Mouse (Mus musculus) T-helper 2 cell (primary cell): Measurements from ENCODE around the gene Pou2f1.

Source experiments
- in situ Hi-C: fragments of 300-600 bp; cut with MboI, MseI; formaldehyde crosslinking; loops from one replicate; pipeline ENCODE4 v1.15.1; 2025; ENCODE audit warnings: high pct_unique_total_duplicates

The Pou2f1 gene

DNA sequence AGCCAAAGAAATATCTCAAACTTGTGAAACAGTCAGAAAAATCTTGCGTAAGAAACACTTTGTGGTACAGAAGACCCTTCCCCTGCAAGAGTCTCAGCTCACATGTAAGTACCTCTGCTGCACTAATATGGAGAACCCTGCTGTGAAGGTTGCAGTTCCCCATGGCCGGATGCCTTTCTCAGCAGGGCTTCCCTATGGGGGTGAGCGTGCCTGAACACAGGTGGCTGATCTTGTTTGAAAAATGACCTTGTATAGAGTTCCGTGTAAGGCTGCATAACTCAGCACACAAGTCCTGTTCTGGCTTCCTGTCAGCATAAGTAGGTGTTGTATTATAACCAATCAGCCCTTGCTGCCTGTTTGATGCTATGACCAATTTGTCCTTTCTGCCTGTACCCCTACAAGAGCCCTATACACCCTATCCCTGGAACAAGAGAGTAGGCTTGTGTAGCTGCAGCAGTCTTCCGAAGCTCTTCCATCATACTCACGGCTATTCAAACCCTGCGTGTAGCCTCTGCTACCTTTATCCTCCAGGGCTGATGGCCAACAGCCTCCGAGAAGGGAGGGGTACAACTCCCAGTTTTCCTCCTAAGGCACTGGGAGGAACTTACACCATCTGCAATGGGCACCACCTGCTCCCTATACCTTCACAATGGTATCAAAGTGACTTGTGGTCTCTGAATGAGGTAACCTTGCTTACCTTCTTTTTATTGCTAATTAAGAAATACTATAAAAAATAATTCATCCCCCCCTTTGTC is 120.2 kb downstream of the Pou2f1 start:
- in situ Hi-C loops = loop anchor here (5.0 kb wide), 1 partner anchor 70 kb away; no protein-coding TSS in a partner anchor

DNA sequence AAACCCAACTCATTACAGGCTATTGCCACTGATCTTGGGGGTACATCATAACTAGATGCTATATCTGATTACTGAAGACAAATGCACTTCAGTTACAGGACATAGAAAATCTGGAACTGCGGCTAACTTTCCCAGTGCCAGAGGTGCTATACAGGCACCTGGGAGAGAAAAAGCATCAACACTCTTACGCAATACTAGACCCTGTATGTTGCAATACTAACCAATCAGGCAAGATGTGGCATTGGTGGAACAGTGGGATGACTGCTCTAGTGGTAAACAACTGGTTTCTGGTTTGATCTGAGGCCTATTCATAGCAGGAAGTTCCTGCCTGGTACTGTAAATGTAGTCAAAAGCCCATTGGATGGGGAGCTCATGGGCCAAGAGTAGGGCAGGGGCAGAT is 123.7 kb downstream of the Pou2f1 start:
- in situ Hi-C loops = no loop called here

DNA sequence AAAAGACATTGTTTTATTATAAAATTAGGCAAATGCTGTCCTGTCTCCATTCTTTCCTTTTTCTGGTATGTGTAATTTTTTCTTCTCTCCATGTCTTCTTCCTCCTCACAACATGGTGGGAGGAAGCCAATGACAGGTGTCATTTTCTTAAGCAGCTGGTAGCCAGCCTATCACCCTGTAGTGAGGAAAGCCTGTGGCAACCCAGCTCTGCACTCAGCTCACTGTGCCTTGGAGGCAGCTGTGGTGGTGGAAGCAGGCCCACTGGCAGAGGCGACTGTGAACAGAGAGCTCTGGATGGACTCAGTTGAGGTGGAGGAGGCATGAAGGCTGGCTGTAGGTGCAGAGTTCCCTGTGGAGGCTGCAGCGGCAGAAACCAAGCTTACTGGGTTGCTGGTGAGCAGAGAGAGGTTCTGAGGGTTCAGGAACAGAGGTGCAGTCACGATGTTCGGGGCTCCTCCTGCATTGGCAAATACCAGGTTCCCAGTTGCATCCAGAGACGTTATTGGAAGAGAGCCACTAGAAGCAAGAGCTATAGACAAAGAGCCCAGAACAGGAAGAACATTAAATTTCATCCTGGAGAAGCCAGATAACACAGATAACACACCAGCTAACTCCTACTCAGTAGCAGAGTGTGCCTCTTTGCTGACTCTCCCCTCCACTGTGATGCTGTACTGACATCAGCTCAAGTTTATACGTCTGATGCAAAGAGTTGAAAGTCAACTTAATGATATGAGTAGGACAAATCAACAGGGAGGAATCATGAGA is 126.8 kb downstream of the Pou2f1 start:
- in situ Hi-C loops = no loop called here

DNA sequence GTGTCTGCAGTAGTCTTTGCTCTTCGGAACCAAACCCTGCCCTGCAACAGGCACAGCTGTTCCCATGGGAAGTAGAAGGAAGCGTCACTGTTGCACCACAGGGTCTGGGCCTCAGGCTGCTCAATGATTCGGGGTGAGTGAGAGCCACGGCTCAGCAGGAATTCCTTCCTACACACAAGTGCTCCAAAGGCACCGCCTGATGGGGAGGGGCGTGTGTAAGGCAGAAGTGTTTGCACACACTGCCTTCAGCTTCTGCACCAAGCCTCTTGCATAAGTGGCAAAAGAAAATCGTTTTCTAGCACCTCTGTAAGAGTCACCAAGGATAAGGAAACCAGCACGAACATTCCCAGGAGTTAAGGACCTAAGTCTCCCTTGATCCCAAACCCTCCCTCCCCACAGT is 127.8 kb downstream of the Pou2f1 start:
- in situ Hi-C loops = no loop called here

DNA sequence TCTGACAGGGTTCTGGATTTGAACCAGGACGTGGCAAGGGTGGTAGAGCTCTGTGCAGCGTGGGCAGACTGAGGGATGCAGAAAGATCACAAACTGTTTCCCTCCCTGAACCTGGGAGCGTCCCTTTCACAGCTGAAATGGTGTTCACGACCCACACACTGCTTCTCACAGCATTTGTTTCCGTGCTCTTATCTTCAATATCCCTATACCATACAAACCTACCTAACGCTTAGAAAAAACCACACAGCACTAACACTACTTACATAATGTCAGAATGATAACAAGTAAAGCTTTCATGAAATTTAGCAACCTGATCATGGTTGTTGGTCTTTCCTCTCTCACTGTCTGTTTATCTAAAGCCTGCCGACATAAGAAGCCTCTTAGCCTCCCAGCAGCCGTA is 133.8 kb downstream of the Pou2f1 start:
- in situ Hi-C loops = no loop called here

DNA sequence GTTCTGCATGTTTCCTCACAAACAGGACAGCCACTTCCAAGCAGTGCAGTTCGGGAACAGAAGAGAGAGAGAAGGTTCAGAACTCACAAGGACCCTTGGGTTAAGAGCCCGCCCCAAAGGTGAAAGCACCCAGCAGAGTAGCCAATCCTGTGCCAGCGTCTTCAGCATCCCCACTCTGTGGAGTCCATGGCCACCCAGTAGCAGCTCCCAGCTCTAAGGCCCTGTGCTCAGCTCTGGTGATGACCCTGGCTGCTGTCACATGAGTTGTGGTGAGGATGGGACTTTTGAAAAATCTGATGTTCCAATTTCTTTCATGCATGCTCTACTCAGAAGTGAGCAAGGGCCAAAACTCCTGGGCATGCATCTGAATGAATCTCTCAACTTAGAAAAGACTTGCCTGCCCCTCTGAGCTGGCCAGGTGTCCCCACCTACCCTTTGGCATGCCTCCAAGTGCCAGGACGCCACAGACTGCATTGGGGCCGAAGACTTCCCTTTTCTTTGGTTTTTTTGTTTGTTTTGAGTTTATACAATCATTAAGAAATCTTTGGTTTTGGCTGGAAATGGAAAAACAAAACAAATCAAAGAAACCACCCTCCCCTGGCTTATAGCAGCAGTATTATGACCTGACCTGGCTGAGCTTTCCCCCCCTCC is 135.7 kb downstream of the Pou2f1 start:
- in situ Hi-C loops = no loop called here

DNA sequence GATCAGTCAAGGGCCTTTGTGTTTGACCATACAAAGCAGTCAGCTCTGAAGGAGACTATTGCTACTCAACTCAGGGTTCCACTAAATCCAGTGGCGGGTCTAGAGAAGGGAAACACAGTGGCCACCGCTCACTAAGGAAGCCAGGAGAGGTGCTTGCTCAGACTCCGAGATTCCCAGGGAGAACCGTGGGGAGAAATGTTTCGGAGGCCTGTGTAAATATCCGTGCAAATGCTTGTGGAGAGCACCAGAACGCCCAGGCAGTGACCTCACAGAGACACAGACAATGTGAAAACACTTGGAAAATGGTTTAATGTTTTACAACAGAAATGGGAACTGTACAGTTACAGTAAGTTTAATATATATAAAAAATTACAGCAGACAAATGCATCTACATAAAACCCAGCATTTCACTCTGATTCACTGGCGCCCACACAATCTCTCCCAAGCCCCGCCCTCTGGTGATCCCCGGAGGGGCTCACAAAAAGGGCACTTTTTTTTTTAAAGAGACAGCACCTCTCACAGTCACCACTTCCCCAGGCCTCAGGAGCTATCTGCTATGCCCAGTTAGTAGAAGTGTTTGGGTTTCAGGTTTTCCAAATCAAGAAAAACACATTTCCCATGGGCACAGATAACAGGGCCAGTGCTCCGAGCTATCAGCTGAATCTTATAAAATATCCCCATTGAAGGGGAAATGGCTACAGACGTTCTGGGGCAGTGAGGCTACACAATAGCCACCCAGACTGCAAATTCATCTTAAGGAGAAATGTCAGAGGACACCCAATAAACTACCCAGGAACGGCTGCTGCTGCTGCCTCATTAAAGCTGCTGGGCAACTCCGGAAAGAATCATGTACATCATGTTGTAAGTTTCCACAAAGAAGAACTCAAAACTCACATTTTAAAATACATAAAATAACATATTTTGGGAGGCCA is 137.3 kb downstream of the Pou2f1 start:
- in situ Hi-C loops = no loop called here

DNA sequence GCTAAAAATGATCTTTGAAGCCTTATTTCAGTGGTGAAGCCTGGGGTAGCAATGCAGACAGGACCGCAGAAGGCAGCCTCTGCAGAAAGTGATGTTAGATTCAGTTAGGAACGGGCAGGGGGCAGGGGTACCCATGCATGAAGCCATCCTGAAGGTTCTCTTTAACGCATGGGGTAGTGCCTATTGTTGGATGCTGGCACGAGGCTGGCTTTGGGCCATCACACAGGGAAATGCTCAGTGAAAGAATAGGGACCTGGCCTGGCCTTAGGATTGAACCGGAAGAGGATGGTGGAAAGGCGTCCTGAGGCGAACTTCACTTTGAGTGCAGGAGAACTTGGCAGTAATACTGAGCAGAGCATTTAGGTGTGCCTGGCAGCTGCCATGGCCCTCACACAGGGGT is 140.4 kb downstream of the Pou2f1 start:
- in situ Hi-C loops = no loop called here

DNA sequence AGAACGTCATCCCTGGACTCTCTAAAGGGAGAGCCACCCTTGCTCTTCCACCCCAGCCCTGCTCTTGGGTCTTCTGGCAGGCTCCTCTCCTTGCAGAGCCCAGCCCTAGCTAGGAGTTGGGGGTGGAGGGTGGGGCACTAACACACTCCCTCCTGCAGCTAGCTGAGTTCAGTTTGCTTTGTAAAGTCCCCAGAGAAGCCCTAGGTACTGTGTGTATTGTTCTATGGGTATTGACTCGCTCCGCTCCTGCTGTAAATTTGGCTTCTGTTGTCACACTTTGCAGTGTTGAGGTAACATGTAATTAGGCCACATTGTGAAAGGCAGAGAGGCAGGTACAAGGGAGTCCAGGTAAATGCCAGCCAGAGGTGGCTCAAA is 141.3 kb downstream of the Pou2f1 start:
- in situ Hi-C loops = no loop called here

DNA sequence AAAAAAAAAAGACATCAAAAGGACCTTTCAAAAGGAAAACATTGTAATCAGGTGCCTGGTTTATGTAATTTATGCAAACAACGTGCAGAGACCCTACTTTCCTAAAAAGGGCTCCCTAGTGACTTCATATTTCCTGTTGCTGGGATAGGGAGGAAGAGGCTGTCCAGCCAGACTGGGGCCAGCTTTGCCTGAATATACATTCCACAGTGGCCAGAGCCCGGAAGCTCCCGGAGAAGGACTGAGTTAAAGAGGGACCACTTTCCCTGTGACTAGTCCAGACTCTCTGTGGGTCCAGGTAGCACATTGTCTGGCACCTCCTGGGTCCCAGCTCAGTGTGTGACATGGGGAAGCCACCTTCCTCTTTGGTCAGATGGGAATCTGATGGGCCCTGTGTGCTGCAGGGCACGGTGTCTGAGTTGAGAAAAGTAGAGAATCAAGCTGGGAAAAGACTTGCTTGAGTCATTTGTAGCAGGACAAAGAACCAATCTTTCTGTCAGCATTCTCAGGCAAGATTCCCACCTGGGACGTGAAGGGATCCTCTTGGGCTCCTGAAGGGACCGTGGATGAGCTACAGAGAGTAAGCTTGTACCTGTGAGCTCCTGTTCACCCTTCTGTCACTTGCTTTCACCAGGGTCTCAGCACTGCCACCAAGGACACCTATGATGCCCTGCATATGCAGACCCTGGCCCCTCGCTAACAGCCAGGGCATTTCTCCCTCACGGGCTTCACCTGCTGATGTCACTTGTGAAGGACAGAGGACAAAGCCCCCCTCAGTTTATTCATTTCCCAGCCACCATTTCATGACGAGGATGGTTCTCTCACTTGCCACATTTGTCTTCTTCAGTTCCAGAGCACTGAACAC is 141.9 kb downstream of the Pou2f1 start:
- in situ Hi-C loops = no loop called here

DNA sequence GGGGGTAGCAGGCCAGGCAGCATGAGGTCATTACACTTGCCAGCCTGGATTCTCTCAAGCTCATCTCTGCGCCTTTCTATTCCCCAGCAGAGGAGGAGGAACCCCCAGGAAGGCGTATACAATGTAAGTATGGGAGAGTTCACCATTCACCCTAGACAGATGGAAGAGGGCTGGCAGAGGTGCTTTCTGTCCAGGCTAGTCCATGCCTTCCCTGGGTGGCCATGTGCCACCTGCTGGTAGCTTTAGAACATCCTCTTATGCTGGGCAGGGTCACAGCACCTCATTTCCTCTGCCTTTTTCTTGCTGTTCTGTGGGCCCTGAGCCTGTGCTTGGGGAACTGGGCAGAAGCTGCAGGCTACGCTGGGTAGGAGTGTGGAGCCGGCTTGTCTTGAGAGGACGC is 144.1 kb downstream of the Pou2f1 start:
- in situ Hi-C loops = loop anchor here (10.0 kb wide), 1 partner anchor 74 kb away; the partner anchor contains the start of gene Cd247

DNA sequence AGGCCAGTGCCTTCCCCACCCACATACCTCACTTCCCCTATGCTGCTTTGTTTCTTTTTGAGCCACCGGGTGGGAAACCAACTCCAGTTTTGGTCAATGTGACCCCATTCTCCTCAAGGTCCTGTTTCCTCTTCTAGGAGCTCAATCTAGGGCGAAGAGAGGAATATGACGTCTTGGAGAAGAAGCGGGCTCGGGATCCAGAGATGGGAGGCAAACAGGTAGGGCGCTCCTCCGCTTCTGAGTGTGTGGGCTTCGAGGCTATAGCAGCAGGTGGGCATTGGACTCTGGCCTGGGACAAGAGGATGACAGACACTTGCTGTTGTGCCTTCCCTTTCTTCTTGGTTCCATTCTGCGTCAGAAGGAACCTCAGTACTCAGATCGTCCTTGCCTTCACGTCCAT is 145.2 kb downstream of the Pou2f1 start:
- in situ Hi-C loops = loop anchor here (10.0 kb wide), 1 partner anchor 72 kb away; the partner anchor contains the start of gene Cd247

DNA sequence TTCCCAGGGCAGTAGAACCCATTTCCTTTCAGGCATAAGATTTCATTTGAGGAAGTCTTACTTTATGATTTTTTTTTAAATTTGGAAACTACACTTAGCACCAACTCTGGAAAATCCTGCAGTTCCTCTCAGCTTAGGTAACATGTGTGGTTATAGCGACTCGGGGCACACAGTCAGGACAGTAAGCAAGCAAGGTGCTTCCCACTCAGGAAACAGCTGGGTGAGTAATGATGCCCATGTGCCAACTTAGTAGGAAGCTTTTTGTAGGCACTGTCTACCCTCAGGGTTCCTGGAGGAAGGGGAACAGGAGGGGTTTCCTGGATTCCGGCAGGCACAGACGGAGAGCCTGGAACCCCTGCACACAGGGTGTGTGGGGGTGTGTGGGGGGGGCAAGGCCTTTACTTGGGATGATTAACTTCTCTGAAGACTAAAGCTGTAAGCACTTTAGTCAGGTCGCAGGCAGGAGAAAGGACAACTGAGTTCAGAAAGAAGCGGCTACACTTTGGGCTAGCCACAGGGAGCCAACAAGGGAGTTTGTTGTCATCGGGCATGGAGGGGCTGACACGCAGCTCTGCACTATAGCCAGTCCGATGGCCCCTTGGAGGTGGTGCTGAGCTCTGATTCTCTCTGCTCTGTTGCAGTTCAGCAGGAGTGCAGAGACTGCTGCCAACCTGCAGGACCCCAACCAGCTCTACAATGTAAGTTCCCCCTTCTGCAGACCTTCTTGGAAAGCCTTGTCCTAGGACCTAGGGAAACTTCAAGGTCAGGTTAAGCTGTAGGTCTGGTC is 146.5 kb downstream of the Pou2f1 start:
- in situ Hi-C loops = loop anchor here (10.0 kb wide), 1 partner anchor 71 kb away; the partner anchor contains the start of gene Cd247

DNA sequence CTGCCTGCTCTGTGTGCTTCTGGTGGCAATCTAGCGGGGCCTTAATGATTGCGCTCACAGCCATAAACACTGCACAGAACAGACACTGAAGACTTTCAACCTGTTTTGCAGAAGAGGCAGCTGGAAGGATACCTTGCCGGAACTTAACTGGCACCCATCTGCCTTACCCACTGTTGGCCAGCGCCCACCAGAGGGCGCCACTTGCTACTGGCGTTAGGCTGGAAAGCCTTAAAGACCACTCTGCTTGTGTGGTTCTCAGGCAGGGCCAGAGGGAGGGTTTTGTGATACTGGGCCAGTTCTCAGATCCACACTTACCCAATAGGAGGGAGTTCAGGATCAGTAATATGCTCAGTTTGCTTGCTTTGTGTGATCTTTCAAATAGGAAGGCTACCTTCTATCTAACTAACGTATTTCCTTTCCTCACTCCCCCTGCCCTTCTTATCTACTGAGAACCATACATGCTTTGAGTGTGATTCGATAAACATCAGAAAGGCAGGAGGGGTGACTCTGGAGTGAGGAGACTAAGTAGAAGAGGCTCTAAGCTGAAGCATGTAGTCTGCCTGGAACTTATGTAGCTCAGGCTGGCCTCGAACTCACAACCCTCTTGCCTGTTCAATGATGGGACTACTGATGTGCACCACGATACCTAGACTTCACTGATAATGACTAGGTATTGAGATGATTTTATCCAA is 148.6 kb downstream of the Pou2f1 start:
- in situ Hi-C loops = loop anchor here (10.0 kb wide), 1 partner anchor 69 kb away; the partner anchor contains the start of gene Cd247

DNA sequence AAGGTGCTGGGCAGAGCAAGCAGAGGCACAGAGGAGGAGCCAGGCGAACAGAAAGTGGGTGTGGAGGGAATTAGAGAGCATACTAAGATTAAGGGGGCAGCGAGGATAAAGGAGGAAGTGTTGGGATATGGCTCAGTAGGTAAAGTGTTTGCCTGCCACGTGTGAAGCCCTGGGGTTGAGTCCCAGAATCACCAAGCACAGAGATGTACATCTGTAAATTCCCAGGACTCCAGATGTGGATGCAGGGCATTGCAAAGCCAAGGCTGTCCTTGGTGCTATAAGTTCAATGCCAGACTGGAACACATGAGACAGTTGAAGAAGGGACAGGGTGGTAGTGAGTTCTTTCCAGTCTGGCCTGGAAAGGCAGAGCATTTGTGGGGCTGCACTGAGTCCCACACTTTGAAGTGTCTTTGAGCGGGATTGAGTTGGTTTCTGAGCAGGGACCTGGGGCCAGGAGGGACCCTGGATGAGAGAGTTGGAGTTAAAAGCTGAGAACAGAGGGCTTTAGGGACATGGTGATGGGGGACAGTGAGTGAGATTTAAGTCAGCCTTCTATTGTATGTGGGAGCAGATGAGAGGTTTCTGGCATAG is 149.3 kb downstream of the Pou2f1 start:
- in situ Hi-C loops = loop anchor here (10.0 kb wide), 1 partner anchor 68 kb away; the partner anchor contains the start of gene Cd247

DNA sequence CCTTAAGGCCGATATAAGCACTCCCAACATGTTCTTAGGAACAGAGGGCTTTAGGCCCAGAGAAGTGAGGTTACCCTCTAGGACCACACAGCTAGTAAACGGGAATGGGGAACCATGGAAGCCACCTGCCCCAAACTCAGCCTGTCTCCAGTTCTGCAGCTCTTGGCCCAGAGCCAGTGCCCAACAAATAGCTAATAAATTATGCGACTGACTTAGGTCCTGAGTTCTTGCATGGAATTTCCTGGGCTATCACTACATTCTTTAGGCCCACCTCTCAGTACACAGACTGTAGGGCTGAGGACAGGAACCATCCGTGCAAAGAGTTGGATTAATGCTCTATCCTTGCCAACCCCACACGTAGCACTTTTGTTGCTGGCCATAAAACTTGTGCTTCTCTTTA is 150.3 kb downstream of the Pou2f1 start:
- in situ Hi-C loops = loop anchor here (10.0 kb wide), 1 partner anchor 67 kb away; the partner anchor contains the start of gene Cd247

DNA sequence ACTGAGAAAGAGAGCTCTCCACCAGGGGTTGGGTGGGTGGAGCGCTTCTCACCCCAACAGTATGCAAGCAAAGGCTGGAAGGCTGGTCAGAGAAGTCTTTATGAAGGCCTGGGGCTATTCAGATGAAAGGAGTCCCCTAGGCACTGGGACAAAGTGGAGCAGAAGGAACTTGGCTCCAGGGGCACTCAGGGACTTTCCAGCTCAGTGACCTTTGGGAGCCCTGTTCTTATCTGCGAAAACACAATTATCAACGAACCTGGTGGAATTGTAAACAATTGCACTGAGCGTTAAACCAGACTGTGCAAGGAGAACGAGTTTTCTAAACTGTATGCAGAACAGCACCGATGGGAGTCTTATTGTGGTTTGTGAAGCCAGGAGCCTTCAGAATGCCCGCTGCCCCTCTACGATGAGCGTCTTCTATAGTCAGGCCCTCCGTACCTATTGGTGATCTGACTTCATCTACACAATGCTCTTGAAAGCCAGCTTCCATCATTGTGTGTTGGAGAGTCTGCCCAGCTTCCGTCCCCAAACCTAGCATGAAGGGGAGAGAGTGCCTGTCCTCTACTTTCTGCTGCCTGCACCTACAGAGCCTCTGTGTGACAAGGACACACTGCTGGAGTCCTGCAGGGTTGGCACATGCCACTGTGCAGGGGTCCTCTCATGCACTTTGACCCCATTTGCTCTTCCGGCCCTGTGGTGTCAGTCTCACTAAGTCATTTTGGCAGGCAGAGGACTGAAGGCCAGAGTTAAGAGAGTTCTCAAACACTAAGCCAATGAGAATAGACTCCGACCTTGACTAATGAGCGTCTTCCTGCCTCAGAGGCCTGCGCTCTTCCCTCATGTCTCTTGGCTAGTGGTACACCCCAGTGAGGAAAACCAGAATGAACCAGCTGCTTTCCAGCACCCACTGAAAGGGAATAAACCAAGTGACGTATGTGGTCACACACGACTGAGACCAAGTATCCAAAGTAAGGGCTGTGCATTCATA is 152.7 kb downstream of the Pou2f1 start:
- in situ Hi-C loops = loop anchor here (5.0 to 25.0 kb wide), 4 partner anchors 47 to 1587 kb away; partner anchors contain the start of gene Cd247
